Mouse (Mus musculus): Measurements from ENCODE around the gene Syt16.

Syt16 gene

GRCm38 (mm10) chr12:74013739-74014138 is 16.3 kb downstream of the Syt16 start:
- DNase-seq (ENCODE audit: low spot score) = peak; percentile 74

DNA sequence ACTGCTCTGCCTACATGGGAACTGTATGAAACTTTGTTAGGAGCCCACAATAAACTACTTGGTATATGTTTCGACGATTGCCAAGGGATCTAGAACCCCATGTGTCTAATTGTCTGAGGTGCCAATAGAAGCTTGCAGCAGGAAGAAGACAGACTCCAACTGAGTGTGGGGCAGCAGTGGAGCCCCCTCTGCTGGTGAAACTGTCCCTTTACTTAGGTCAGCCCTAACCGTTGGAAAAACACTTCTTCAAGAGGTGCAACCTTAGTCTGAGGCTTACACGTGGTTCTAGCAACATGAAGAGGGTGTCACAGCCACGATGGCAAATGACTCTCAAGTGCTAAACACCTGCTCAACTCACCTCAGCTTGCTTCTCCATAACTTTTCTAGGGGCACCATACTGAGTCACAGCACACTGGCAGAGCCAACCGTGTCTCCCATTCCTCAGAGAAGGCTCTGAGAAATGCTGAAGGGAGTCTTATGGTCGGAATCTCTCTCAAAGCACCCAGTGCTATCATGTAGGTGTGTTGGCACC is 17.3 kb downstream of the Syt16 start:
- DNase-seq (ENCODE audit: low spot score) = peak; percentile 37

DNA sequence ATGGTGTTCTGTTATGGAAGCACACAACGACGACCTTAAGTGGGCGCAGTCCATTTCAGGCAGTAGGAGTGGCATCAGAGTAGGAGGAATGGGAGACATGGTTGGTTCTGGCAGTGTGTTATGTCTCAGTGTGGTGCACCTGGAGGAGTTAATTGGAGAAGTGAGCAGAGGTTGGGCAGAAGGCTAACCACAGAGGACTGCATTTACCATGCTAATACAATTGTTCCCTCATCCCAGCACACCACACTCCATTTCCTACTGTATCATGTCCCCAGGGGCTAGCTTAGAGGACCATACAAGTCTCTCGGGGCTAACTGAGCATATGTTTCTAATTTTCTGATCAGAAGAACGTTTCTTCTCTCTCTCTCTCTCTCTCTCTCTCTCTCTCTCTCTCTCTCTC is 18.0 kb downstream of the Syt16 start:
- DNase-seq (ENCODE audit: low spot score) = no peak

- DNase-seq (ENCODE audit: low spot score) = no peak
Observed at GRCm38 (mm10) chr12:74023260-74023659, 25.8 kb downstream of the Syt16 start.

DNA sequence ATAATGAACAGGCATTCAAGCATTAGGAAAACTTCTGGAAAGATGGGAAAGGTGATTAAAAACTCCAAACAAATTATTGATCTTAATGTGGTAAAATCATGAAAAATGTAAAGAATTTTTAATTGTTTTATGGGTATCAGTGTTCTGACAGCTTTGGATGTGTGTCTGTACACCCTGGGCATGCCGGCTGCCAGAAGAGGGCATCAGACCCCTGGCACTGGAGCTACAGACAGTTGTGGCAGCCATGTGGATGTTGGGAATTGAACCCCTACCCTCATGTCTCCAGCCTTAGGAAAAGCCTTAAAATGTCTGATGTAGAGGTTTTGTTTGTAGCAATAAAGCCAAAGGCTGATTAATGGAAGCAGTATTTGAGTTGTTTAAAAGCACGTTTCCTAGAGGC is 27.5 kb downstream of the Syt16 start:
- DNase-seq (ENCODE audit: low spot score) = no peak

GRCm38 (mm10) chr12:74043225-74043624 is 45.8 kb downstream of the Syt16 start:
- no peak for DNase-seq (ENCODE audit: low spot score)

GRCm38 (mm10) chr12:74043755-74044154 is 46.3 kb downstream of the Syt16 start:
- no peak for DNase-seq (ENCODE audit: low spot score)

DNA sequence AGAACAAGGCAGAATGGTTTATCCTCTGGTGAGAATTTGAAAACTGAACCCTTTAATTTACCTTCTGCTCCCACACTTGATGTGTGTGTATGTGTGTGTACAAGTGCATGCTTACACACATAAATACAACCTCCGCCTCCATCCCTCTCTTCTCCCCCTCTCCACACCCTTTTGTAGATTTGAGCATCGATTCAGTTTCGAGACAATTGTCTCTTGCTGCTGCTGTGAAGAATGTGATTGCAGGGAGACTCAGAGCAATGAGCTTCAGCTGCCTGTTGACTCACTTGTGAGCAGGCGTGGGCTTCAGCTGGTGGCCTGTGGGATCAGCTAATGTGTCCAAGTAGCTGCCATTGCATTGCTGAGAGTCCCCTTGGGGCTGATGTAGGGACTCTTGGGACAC is 46.8 kb downstream of the Syt16 start:
- DNase-seq (ENCODE audit: low spot score) = no peak

- peak; percentile 18 for DNase-seq (ENCODE audit: low spot score)
Observed at GRCm38 (mm10) chr12:74055336-74055931, 58.0 kb downstream of the Syt16 start.

- DNase-seq (ENCODE audit: low spot score) = no peak
Observed at GRCm38 (mm10) chr12:74056162-74056561, 58.7 kb downstream of the Syt16 start.

GRCm38 (mm10) chr12:74062547-74062946 is 65.1 kb downstream of the Syt16 start:
- DNase-seq (ENCODE audit: low spot score) = no peak

DNA sequence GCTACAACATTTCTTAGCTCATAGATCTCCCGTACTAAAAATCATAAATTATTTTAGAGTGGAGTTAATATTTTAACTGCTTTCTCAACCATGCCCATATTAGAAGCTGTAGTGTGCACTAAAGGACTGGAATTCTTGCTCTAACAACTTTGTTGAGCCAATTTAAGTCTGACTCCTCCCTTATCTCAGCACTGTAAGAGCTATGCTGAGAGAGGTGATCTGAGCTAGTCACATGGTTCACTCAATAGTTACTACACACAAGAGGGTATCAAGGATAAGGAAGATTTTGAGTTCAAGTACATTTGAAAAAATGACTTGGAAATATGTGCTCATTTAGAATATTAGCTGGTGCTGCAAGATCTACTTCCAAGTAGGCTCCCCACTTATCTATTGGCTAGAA is 71.5 kb downstream of the Syt16 start:
- DNase-seq (ENCODE audit: low spot score) = no peak

GRCm38 (mm10) chr12:74075590-74075989 is 78.1 kb downstream of the Syt16 start:
- no peak for DNase-seq (ENCODE audit: low spot score)

- DNase-seq (ENCODE audit: low spot score) = no peak
Observed at GRCm38 (mm10) chr12:74076091-74076490, 78.6 kb downstream of the Syt16 start.

- DNase-seq (ENCODE audit: low spot score) = no peak
Observed at GRCm38 (mm10) chr12:74081122-74081521, 83.7 kb downstream of the Syt16 start.

GRCm38 (mm10) chr12:74084389-74084788 is 86.9 kb downstream of the Syt16 start:
- DNase-seq (ENCODE audit: low spot score) = no peak

GRCm38 (mm10) chr12:74087086-74087485 is 89.6 kb downstream of the Syt16 start:
- DNase-seq (ENCODE audit: low spot score) = no peak

DNA sequence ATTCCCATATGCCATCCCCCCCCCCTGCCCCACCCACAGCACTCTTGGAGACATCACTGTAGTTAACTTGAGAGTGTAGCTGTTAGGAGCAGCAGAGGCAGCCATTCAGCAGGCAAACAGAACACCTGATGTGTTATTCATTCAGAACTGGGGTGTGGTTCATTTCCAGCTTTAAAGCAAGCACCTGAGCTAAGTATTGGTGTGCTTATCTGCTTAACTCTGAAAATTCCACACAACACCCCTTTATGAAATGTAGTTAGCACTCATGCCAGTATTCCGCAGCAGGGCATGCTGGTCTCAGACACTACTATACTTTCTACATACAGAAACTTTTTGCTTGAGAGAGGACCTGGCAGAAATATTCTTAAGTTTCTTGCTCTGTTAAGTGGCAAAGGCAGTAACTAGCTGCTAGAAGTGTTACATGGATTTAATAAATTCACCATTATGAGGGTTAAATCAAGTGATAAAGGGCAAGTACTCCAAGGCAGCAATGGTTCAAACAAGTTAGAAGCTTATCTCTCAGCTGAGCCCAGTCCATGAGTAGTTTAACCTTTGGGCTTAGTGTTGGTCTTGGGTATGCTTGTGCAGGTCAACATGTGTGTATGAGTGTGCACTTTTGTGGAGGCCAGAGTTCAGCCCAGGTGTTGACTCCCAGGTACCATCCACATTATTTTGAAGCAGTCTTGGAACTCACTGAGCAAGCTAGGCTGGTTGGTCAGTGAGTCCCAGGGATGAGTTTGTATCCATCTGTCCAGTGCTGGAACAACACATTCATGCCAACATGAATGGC is 92.1 kb downstream of the Syt16 start:
- DNase-seq (ENCODE audit: low spot score) = no peak

GRCm38 (mm10) chr12:74092546-74092945 is 95.1 kb downstream of the Syt16 start:
- no peak for DNase-seq (ENCODE audit: low spot score)

- no peak for DNase-seq (ENCODE audit: low spot score)
Observed at GRCm38 (mm10) chr12:74093110-74093509, 95.6 kb downstream of the Syt16 start.

DNA sequence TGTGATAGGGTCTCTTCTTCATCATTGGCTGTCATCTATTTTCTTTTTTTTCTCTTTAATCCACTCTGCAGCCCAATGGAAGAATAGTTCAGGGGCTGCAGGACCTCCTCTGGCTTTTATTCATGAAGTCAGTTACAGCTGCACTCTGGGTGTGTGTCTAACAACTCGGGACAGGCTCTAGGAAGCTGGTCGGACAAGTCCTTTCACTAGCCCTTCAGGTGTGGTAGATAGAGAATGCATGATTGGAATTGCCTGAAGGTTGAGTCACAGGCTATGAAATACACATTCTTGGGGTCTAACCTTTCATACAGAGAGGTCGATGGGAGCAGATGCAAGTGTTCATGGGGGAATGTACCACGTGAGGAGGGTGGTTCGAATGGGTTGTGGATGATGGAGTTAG is 97.2 kb downstream of the Syt16 start:
- DNase-seq (ENCODE audit: low spot score) = no peak

DNA sequence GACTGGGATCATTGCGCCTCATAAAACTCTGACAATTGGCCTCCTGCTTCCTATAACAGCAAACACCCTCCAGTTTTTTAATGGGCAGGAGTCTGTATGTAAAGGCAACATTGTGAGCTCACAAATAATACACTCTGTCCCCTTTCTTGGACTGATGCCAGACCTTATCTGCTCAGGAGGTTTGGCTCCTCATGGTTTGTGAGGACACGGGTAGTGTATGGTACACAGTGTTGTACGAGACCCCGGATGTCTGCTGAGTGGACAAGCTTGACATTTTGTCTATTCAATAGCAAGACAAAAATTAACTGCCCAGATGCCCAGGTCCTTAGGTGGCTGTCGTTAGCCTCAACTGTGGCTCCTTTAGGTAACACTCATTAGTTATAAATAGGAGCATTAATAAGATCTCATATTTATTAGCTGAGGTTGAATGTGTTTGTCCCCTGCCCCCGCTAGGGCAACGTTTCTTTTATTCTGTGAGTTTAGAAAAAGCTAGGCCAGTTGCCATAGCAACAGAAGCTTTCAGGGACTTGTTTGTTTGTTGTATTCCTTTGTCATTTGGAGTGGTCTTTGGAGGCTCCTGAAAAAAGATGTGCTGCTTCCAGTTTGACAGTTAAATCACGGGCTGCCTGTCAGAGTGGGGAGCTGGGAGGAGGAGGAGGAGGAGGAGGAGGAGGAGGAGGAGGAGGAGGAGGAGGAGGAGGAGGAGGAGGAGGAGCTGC is 101.3 kb downstream of the Syt16 start:
- DNase-seq (ENCODE audit: low spot score) = no peak
